Comparison of ENCODE assay signal across 10 mouse cellular contexts in genomic region chr10:123254299-123254698, GRCm38 (mm10). TPM values are rescaled to one million over a fixed set of nuclear protein-coding genes. Genes with fewer than 3 reads are reported as not detected.
DNase-seq lines count a peak whose midpoint lies in the region; ATAC-seq and TF ChIP-seq lines count a peak whose summit lies in the region.
"Had no signal": no experiment of that assay in that cellular context is flagged by ENCODE, and none has a peak within 500 bp of the region (broad histone marks: within the 10 kb centered on the region; RNA-seq: fewer than 3 reads in every experiment).

No protein-coding gene starts in this region.

- peak; percentile 77 for TF ChIP-seq CTCF in forebrain, postnatal 0 days (IDR thresholded peaks at IDR 0.05; ENCODE audit: low read depth)
- no peak for TF ChIP-seq CTCF in liver, adult 2 months (IDR thresholded peaks at IDR 0.05; ENCODE audit: low read depth, low read length)

- peak; percentile 53; the same call in 1 of the 2 replicates for ATAC-seq in forebrain, postnatal 0 days
- ATAC-seq in erythroblast, adult 5-6 weeks (replicated peaks; ENCODE audit: low FRiP score, poor library complexity, severe bottlenecking) = 0 out of 2 replicates have a peak, but pooled peaks have one; percentile 71

- H3K27ac ChIP-seq in forebrain, postnatal 0 days (ENCODE audit: low read depth, low read length) = no peak overlapping the region
- H3K27ac ChIP-seq in forebrain, embryonic 10.5 days = no peak overlapping the region
- no peak overlapping the region for H3K27ac ChIP-seq in liver, adult 2 months (replicated peaks; ENCODE audit: insufficient read depth, low read depth, low read length)
- H3K27ac ChIP-seq: embryonic facial prominence, embryonic 15.5 days had no signal

- H3K79me2 ChIP-seq in liver, adult 2 months (ENCODE audit: control insufficient read depth, insufficient read depth, low read length) = no peaks in the 10 kb centered on the region

- H3K9ac ChIP-seq in forebrain, postnatal 0 days = no peak overlapping the region
- H3K9ac ChIP-seq in liver, adult 2 months (ENCODE audit: low read depth, low read length) = no peak overlapping the region
- H3K9ac ChIP-seq: embryonic facial prominence, embryonic 15.5 days had no signal

- WGBS in forebrain, postnatal 0 days = 31% methylated on average over 5 of the region's 5 CpGs
- 38% methylated on average over 5 of the region's 5 CpGs for WGBS in forebrain, embryonic 10.5 days
- 38% methylated on average over 5 of the region's 5 CpGs for WGBS in liver, adult 2 months

- peak; percentile 72 for DNase-seq in forebrain, postnatal 0 days
- DNase-seq in forebrain, embryonic 10.5 days (ENCODE audit: extremely low spot score, low spot score) = no peak
- DNase-seq in liver, adult 2 months (ENCODE audit: extremely low read depth, low read depth, low spot score) = peak; percentile 15
- DNase-seq in liver (no peak), ES-CJ7 (ENCODE audit: low read depth, low spot score) (peak; percentile 38)
- DNase-seq in cerebellum, adult 9-10 months = no peak
- DNase-seq in natural killer cell, adult 2 months (ENCODE audit: low spot score in 2 of 2) = no peak
- DNase-seq: lung, adult 2 months had no signal

- no peaks in the 10 kb centered on the region for H3K36me3 ChIP-seq in forebrain, postnatal 0 days (ENCODE audit: insufficient read depth)
- H3K36me3 ChIP-seq in forebrain, embryonic 10.5 days (replicated peaks) = no peaks in the 10 kb centered on the region
- H3K36me3 ChIP-seq in liver, adult 2 months (ENCODE audit: control insufficient read depth, insufficient read depth, low read length) = no peaks in the 10 kb centered on the region
- H3K36me3 ChIP-seq: embryonic facial prominence, embryonic 15.5 days had no signal

- H3K9me3 ChIP-seq in forebrain, postnatal 0 days (ENCODE audit: low read length) = no peaks in the 10 kb centered on the region
- no peaks in the 10 kb centered on the region for H3K9me3 ChIP-seq in forebrain, embryonic 10.5 days
- H3K9me3 ChIP-seq: embryonic facial prominence, embryonic 15.5 days had no signal

- no peaks in the 10 kb centered on the region for H3K4me1 ChIP-seq in forebrain, postnatal 0 days (ENCODE audit: insufficient read depth)
- peaks cover 7% of the 10 kb centered on the region; the same call in 1 of the 2 replicates for H3K4me1 ChIP-seq in forebrain, embryonic 10.5 days
- no peaks in the 10 kb centered on the region for H3K4me1 ChIP-seq in liver, adult 2 months (ENCODE audit: control insufficient read depth, insufficient read depth, low read length)
- H3K4me1 ChIP-seq: embryonic facial prominence, embryonic 15.5 days had no signal

- no peak for TF ChIP-seq POLR2A in liver, adult 2 months (IDR thresholded peaks at IDR 0.05; ENCODE audit: extremely low read depth, insufficient read depth, low read length)

- no peak overlapping the region for H3K4me3 ChIP-seq in forebrain, postnatal 0 days (ENCODE audit: low read depth, low read length)
- H3K4me3 ChIP-seq in forebrain, embryonic 10.5 days = no peak overlapping the region
- H3K4me3 ChIP-seq in liver, adult 2 months (ENCODE audit: insufficient read depth, low read depth, low read length) = no peak overlapping the region
- H3K4me3 ChIP-seq: embryonic facial prominence, embryonic 15.5 days had no signal

- no peaks in the 10 kb centered on the region for H3K27me3 ChIP-seq in forebrain, postnatal 0 days (ENCODE audit: insufficient read depth, low read length)
- H3K27me3 ChIP-seq in forebrain, embryonic 10.5 days (ENCODE audit: poor library complexity, severe bottlenecking) = 0 out of 2 replicates have a peak, but pooled peaks cover 3% of the 10 kb centered on the region
- 0 out of 2 replicates have a peak, but pooled peaks cover 2% of the 10 kb centered on the region for H3K27me3 ChIP-seq in liver, adult 2 months (ENCODE audit: control insufficient read depth, insufficient read depth, low read length)
- H3K27me3 ChIP-seq: embryonic facial prominence, embryonic 15.5 days had no signal

- H3K4me2 ChIP-seq in forebrain, postnatal 0 days (ENCODE audit: low read depth) = no peak overlapping the region
- H3K4me2 ChIP-seq: embryonic facial prominence, embryonic 15.5 days had no signal

RNA-seq across cellular contexts. Expression of gene Fam19a2, which starts 9.5 kb away (rescaled TPM):
- 134 and 138 TPM in 2 replicates for total RNA-seq in forebrain, postnatal 0 days (2014; rRNA removed)
- polyA plus RNA-seq in forebrain, postnatal 0 days (2015; fragmentation: Nextera tagmentation; extraction: Ambion mirVana) = 62.0 and 62.9 TPM in 2 replicates
- 1.7 and 2.2 TPM in 2 replicates for polyA plus RNA-seq in forebrain, embryonic 10.5 days (2016; fragmentation: Nextera tagmentation; extraction: Ambion mirVana)
- 3.1 and 3.6 TPM in 2 replicates for total RNA-seq in liver, adult 2 months (2014; rRNA removed)
- 0.53 and 0.78 TPM in 2 replicates for polyA plus RNA-seq in liver, adult 2 months (2012; rRNA removed)
- not detected in 2 replicates for total RNA-seq in erythroblast, adult 5-6 weeks (2015; ENCODE audit: low replicate concordance)
- not detected in 2 replicates for total RNA-seq in erythroblast, adult 5-6 weeks (2017; ENCODE audit: low replicate concordance)

RNA-seq across cellular contexts. Expression of gene Usp15, which starts 57.5 kb away (rescaled TPM):
- total RNA-seq in forebrain, postnatal 0 days (2014; rRNA removed) = 71.8 and 72.8 TPM in 2 replicates
- polyA plus RNA-seq in forebrain, postnatal 0 days (2015; fragmentation: Nextera tagmentation; extraction: Ambion mirVana) = 48.9 and 54.1 TPM in 2 replicates
- polyA plus RNA-seq in forebrain, embryonic 10.5 days (2016; fragmentation: Nextera tagmentation; extraction: Ambion mirVana) = 83.3 and 84.6 TPM in 2 replicates
- total RNA-seq in liver, adult 2 months (2014; rRNA removed) = 49.9 and 53.0 TPM in 2 replicates
- 4.3 and 4.5 TPM in 2 replicates for polyA plus RNA-seq in liver, adult 2 months (2012; rRNA removed)
- 421 and 430 TPM in 2 replicates for total RNA-seq in erythroblast, adult 5-6 weeks (2015; ENCODE audit: low replicate concordance)
- total RNA-seq in erythroblast, adult 5-6 weeks (2017; ENCODE audit: low replicate concordance) = 1,103 and 1,309 TPM in 2 replicates

Comparison
In these comparisons a context has a peak if more than half of its experiments do, and no peak if none do; other contexts are left out.
1. DNase-seq: peak in forebrain, postnatal 0 days (single experiment), liver, adult 2 months (single experiment) and ES-CJ7 (single experiment); none in forebrain, embryonic 10.5 days (single experiment), liver (single experiment), cerebellum, adult 9-10 months (single experiment) and natural killer cell, adult 2 months (0 of 2).
2. RNA of gene Fam19a2, which starts 9.5 kb away (total RNA-seq): 134 to 138 TPM in forebrain, postnatal 0 days; 3.1 to 3.6 TPM in liver, adult 2 months and not detected in erythroblast, adult 5-6 weeks; every median in the first group is over 10 times any median in the second.